Mouse (Mus musculus): Measurements from ENCODE around the gene Nfia. TPM values are rescaled to one million over a fixed set of nuclear protein-coding genes. Genes with fewer than 3 reads are reported as not detected.

The Nfia gene
- polyA plus RNA-seq, 3 experiments from 2014 or later = 11.0 to 19.2 (median 15.7) TPM

DNA sequence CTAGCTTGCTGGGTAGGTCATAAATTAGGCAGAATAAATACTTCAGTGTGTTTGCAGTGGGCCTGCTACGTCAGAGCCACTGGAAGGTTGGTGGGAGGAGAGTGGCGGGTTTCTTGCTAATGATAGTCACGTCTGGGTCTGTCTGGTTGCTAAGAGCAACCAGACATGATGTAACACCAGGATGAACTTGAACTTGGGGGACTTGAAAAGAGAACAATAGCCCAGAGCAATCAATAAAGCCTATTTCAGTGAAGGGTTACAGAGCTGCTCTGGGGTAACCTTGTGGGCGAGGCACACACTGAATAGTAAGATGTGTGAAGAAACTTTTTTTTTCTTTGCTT, 336.1 kb downstream of the Nfia start:
- peak; percentile 8 for ATAC-seq

DNA sequence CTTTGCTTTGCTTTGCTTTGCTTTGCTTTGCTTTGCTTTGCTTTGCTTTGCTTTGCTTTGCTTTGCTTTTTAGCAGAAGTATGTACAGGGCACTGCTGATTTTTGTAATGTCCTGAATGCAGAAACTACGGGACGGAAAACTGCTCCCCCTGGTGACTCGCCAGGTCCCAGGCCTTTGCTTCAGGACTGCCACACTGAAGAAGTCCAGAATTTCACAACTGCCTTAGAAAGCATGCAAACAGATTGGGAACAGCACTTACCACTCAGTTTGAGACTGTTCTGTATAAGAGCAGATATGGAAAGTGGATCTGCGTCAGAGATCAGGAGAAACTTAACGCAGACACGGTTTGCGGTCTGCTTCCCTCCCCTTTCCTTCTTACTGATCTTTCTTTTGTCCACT, 336.5 kb downstream of the Nfia start:
- peak; percentile 49 for ATAC-seq

DNA sequence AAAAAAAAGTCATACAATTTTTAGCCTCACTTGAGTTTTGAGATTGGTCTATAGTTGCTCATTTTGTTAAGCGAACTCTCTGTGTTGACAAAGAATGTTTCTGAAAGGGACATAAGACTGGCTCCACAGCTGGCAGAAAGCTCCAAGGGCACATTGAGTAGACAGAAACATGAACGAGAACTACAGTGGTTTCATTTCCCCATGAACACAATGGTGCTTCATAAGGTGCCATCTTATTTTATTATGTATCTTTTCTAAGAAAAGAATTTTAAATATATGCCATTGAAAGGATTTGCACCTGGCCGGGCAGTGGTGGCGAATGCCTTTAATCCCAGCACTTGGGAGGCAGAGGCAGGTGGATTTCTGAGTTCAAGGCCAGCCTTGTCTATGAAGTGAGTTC, 337.4 kb downstream of the Nfia start:
- no peak for ATAC-seq

DNA sequence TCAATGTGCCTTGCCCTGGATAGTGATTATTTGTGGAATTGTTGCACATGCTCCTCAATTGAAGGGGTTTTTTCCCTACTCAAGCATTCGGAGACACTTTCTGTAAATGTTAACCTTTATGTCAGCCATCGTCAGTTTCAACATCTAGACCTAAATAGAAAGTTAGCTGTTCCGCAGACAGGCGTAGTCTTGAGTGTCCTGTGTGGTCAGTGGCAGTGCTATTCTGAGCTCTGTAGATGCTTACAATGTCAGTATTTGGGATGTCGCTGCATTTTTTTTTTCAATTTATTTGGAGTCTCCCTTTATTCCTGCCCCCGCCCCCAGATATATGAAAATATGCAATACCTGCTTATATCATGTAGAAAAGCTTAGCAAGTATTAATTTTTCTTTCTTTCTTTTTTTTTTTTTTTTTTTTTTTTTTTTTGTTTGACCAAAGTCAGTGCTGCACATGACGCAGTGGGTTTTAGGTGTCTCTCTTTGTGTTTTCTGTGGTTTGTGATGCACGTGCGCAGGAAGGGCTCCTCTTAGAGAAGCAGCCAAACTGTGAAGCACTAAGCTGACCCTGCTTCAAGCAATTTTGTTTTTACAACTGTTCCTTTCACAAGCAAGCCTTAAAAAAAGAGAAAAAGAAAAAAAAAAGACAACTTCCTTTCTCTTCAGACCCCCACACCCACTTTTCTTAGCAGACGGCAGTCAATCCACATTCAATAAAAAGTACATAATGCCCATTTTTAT, 340.9 kb downstream of the Nfia start:
- ATAC-seq = no peak

DNA sequence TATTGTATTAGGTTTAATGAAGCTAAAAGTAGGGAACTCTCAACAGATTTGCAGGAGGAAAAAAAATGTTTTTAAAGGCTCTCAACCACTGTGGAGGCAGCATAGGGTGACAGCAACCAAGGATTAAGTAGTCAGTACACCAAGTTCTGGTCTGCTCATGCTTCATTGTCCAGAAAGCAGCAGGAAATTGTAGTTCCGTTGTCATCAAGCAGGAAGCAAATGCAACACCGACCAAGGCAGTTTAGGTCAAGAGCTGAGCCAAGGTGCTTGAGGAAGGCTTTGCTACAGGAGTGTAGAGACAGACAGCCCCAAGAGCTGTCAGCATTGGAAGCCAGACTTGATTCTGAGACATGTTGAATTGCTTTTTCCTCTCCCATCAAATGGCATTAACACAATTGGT, 342.4 kb downstream of the Nfia start:
- ATAC-seq = no peak

DNA sequence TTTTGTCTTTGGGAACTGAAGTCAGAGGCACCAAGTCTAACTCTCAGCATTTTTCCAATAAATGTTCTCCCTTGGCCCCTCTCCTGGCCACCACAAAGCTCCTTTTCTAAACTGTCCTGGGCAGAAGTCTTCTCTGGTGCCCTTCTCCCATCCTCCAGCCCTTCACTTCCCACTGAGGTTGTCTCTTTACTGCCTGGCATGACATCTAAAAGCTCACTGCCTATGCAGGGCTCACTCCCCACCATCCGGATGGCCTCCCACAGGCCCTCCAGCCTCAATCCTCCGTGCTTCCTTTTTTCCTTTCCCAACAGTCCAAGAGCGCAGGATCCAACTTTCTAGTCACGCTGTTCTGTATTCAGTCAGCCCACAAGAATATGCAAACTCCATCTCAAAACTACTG, 342.9 kb downstream of the Nfia start:
- ATAC-seq = no peak

DNA sequence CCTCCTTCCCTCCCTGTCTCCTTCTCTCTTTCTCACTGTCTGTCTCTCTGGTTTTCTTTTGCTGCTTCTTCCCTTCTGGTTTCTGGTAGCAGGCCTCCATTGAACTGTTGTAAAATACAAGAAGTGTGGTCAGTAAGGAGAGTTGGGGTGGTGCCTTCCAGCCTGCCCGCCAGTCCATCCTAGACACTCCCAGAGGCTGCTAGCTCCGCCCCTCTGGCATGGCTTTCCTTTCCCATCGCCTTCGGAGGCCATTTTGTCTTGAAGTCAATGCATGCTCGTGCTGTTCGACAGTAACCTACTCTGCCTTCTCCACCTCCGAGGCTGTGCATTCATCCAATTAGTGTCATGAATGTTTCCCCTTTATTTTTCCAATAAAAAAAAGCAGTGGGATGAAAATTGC, 343.5 kb downstream of the Nfia start:
- no peak for ATAC-seq

DNA sequence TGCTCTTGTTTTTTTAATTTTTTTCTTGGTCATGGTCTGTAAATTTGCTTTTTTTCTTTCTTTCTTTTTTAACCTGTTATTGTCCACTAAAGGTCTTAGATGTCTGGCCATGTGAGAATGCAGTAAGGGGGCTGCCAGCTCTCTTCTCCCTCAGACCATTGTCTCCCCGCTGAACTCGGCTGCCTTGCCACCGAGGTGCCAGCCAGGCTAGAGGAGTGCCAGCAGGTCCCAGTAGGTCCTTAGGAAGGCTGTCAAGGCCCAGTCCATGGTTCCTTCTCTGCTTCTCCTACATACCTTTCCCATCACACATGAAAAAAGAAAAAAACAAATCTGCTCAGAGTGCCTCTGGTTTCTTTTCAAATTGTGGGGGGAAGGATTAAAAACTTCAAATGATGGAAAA, 345.6 kb downstream of the Nfia start:
- ATAC-seq = no peak

DNA sequence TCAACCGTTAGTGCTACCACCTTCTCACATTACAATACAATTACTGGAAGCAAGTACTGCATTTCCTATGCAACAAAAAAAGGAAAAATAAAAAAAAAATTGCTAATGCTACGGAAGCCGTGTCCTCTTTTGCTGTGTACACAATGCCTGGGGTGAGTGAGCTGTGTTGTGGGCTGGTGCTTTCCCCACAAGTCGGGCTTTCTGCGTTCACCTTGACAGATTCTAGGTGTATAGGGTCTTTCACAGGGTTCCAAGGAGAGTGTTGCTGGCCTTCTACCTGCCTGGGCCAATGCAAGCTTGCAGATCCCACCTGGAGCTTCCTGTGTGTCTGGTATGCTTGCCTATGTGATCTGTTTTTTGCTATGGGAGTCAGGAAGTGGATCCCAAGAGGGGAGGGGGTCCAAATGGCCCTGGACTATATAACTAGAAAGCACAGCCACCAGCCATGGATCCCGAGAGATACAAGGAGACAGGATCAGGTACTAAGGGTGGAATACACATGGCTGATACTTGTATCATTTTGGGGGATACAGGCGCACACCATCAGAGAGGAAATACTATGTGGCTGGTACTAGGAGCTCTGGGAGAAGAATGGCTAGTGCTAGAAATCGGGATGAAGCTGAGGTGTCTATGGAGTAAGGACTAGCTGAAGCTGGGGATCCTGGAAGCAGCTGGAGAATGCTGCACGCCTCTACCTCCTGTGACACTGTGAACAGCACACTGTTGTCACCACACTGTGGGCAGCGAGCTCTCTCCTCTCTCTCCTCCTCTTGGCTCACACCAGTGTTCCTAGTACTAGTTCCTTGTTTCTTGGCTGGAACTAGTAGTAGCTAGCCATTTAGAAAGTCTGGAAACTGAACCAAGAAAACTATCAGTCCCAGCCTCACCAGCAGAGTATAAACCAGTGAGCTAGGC, 346.5 kb downstream of the Nfia start:
- ATAC-seq = peak; percentile 51

DNA sequence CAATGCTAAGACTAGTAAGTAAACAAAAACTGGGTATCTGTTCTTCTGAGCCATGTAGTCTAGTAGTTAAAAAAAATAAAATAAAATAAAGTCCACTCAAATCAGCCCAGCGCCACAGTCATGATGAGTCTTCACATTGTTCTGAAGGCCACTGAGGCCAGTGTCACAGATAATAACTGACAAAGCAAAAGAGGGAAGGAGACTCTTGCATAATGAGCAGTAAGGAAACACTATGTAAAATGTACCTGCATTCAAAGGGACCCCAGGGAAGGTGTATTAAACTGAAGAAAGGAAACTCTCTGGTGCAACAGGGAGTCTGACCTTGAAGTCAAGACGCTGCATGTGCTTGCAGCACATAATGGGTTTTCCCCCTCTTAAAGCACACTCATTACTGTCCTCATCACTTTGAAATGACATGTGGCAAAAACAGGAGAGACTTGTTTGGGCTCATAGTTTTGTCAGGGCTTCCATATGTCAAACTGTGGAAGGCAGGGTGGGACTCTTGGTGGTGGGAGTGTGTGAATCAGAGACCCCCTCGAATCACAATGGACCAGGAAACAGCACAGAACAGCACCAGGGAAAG, 347.5 kb downstream of the Nfia start:
- ATAC-seq = peak; percentile 70

DNA sequence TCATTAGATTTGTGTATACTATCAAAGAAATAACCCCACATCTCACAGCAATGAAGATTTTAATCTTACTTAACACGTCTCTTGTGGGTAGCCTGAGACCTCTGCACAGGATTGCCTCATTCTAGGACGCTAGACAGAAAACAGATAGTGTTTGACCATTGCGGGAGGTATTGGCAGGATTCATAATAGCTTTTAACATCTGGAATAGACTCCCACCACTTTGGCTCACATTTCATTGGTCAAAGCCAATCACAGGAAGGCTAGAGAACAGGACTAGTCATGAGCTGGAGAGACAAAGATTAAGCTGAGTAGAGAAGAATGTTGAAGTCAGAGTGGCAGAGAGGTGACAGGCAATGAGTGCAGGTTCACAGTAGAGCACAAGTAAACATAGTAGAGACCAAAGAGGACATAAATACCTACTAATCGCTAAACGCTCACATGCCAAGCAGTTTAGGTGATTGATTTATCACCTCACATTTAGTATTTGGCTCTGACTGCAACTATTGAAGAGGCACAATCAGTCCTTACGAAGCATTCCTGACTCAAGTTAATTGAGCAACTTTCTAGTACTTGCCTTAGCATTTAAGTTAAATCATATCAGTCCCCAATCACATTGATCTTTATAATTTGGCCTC, 348.3 kb downstream of the Nfia start:
- ATAC-seq = no peak

DNA sequence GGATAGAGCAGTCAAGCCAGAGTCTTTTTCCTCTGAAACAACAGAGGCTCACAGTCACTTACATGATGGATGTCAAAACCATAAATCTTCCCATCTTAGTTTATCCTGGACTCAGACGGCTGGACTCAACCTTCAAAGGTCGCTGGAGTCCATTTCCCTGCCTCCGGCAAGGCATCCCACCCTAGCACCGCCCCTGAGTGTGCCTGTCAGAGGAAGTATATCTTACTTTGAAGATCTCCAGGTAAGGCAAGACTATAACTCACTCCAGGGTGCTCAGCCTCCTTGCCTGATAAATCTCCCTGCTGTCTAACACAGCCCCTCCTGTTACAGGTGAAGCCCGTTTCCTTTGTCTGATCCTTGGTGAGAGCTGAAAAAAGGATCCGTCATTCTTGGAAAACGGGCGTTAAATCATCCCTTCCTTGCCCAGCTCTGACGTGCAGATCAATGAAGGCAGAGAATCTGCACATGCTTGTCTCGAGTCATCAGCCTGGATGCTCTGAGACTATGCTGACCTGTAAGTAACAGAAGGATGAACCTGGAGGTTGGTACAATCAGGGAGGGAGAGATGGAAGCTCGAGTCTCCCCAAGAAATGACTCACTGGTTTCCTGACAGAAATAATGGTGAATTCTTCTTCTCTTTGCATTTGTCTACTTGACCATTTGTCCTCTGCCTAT, 353.6 kb downstream of the Nfia start:
- ATAC-seq = no peak

DNA sequence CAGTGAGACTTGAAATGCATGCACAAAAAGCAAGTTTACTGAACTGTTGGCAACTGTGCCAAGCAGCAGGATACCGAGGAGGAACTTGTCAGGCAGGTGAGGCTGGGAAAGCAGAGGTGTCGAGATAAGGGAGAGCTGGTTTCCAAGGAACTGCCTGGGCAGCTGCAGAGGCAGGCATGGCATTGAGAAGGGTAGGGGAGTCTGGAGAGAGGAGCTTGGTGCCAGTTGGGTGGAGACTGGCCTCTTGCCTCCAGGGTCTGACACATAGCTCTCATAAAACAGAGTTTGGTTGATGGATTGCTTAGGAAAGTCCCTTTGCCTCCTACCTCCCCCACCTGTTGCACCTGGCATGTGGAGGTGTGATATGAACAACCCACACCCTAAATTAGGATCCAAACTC, 358.3 kb downstream of the Nfia start:
- ATAC-seq = no peak

DNA sequence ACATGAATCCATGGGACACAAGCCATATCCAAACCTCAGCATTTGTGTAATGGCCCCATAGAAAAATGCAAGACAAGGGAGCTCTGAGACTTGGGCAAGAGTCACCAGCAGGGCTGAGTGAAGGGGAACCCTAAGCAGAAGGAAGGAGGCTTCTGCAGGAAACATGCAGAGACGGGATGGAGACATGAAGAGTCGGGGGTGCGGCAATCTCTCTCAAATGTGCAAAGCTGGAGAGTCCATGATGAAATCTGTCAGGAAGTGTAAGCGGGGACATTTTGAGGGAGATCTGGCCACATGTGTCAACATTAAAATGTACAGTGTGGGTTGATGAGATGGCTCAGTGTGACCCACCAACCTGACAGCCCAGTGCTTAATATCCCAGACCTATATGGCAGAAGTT, 361.5 kb downstream of the Nfia start:
- no peak for ATAC-seq

DNA sequence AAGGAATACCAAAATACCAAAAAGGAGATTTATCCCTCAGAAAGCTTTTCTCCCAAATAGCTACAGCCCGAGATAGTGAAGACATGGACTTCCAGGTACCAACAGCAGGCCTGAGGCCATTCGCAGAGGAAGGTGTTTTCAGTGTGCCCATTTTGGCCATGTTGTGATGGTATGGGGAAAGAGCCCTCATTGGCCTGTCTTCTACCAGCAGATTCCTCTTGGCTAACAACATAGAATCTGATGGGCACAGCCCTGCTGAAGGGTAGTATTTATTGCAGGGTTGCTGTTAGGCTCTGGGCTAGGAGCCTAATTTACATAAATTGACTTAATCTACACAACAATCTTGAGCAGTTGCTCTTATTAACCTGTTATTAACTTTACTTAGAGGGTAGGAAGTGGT, 363.5 kb downstream of the Nfia start:
- no peak for ATAC-seq

DNA sequence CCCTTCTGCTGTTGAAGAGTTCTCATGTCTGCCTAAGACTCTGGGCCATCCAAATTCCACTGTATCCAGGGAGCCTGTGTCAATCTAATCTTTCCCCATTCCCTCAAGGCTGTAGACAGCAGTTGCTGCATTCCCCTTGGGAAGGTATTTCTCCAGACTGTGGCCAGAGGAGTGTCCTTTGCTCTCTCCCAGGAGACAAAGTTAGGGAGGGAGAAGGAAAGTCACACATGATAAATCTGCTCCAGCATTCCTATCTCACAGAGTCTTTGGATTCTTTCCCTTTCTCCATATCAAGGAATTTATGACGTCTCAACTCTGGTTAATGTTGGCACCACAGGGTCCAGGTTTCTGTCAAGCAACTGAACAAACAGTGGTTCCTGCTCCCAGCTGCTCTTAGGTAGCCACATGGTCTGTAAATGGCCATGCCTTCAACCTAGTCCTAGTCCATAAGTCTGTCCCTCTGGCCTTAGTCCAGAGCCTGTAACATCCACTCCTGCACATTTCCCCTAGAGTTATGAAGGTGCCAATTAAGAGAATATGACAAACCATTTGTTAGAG, 370.4 kb downstream of the Nfia start:
- no peak for ATAC-seq

DNA sequence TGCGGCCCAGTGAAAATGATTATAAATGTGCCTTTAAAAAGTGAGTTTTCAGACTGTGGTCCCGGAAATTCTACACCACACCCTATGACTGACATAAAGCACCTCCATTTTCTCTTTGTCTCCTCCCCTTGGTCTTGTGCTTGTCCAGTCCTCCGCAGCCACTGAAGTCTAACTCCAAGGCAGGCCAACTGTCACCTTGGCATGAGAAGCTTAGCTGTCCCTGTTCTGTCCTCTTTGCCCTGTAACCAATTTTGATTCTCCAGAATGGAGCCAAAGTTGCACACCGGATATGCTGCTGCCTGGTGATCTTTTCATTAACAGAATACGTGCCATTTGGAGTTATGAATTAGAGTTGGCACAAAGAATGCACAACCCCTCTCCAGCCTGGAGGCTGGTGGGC, 378.0 kb downstream of the Nfia start:
- no peak for ATAC-seq

DNA sequence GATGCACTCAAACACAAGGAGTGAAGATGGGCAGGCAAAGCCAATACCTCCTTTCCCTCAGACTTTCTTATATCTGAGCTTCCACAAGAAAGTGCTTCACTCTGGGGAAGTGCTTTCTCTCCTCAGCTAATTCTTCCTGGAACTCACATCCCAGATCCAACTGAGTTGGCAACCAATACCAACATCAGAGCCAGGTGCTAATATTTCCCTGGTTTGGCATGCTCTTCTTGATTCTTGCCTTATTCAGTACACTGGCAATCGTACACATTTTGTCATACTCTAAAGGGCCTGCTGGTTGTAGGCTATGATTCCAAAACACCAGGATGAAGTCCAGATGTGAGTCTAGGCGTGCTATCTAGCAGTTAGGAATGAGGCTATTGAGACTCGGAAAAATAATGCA, 385.4 kb downstream of the Nfia start:
- no peak for ATAC-seq

DNA sequence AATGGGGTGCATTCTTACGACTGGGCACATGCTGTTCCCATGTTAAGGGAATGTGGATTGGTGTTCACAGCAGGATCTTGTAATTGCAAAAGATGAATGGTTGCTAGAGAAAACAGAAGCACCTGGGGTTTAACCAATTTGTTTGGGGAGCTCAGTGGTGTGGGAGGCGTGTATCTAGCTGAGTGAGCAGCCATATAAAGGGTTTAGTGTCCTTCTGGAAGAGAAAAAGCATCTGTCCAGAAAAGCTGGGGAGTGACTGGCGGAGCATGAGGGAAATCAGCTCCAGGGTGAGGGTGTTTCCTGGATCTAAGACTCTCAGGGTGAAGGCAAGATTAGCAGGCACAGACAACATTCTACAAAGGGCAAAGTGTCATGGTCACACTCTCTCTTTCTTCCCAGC, 393.8 kb downstream of the Nfia start:
- no peak for ATAC-seq

Measured in inflammation-experienced regulatory T-cells, adult 6 months (primary cell).